Mouse (Mus musculus): ENCODE results near the gene Sept12. TPM values are rescaled to one million over a fixed set of nuclear protein-coding genes. Genes with fewer than 3 reads are reported as not detected.

Sept12 gene
- polyA plus RNA-seq, 1 experiment from 2014 or later: not detected

GRCm38 (mm10) chr16:4942868-4943267 lies 54.8 kb downstream of the Sept12 start:
- Histone ChIP-seq H3K9me3 (ENCODE audit: control insufficient read depth) (no peaks in the 10 kb centered on the region), H3K27ac (ENCODE audit: low read depth, low read length) (no peak overlapping the region), H3K4me2 (replicated peaks; ENCODE audit: low read depth) (no peak overlapping the region), H3K4me1 (replicated peaks; ENCODE audit: control insufficient read depth, insufficient read depth, low read length) (no peaks in the 10 kb centered on the region; the same call in none of the 2 replicates), H3K27me3 (replicated peaks; ENCODE audit: control insufficient read depth, insufficient read depth, low read length) (no peaks in the 10 kb centered on the region), H3K36me3 (ENCODE audit: control insufficient read depth, insufficient read depth) (peaks cover 65% of the 10 kb centered on the region), H3K4me3 (ENCODE audit: low read depth, low read length) (no peak overlapping the region), H3K9ac (ENCODE audit: low read depth, low read length) (no peak overlapping the region)
- ATAC-seq: no peak
- 91% methylated on average over 8 of the region's 8 CpGs for WGBS
- no peak for TF ChIP-seq CTCF (IDR thresholded peaks at IDR 0.05; ENCODE audit: low read depth)

- TF ChIP-seq CTCF (IDR thresholded peaks at IDR 0.05; ENCODE audit: low read depth): no peak
- H3K9me3 ChIP-seq (ENCODE audit: control insufficient read depth): no peaks in the 10 kb centered on the region
- no peak overlapping the region for H3K4me2 ChIP-seq (replicated peaks; ENCODE audit: low read depth)
- no peaks in the 10 kb centered on the region for H3K27me3 ChIP-seq (replicated peaks; ENCODE audit: control insufficient read depth, insufficient read depth, low read length)
- no peak overlapping the region for H3K27ac ChIP-seq (ENCODE audit: low read depth, low read length)
- H3K9ac ChIP-seq (ENCODE audit: low read depth, low read length): no peak overlapping the region
- peaks cover 65% of the 10 kb centered on the region for H3K36me3 ChIP-seq (ENCODE audit: control insufficient read depth, insufficient read depth)
- H3K4me1 ChIP-seq (replicated peaks; ENCODE audit: control insufficient read depth, insufficient read depth, low read length): no peaks in the 10 kb centered on the region; the same call in none of the 2 replicates
- no peak overlapping the region for H3K4me3 ChIP-seq (ENCODE audit: low read depth, low read length)
- no peak for ATAC-seq
These were observed 56.6 kb downstream of the Sept12 start for GRCm38 (mm10) chr16:4941016-4941415.

GRCm38 (mm10) chr16:4940311-4940850 lies 57.3 kb downstream of the Sept12 start:
- H3K36me3 ChIP-seq (ENCODE audit: control insufficient read depth, insufficient read depth): peaks cover 67% of the 10 kb centered on the region
- H3K9me3 ChIP-seq (ENCODE audit: control insufficient read depth): no peaks in the 10 kb centered on the region
- H3K27me3 ChIP-seq (replicated peaks; ENCODE audit: control insufficient read depth, insufficient read depth, low read length): no peaks in the 10 kb centered on the region
- no peak for TF ChIP-seq CTCF (IDR thresholded peaks at IDR 0.05; ENCODE audit: low read depth)
- no peak overlapping the region for H3K4me2 ChIP-seq (replicated peaks; ENCODE audit: low read depth)
- ATAC-seq: no peak
- H3K4me3 ChIP-seq (ENCODE audit: low read depth, low read length): no peak overlapping the region
- H3K9ac ChIP-seq (ENCODE audit: low read depth, low read length): no peak overlapping the region
- H3K4me1 ChIP-seq (replicated peaks; ENCODE audit: control insufficient read depth, insufficient read depth, low read length): no peaks in the 10 kb centered on the region; the same call in none of the 2 replicates
- WGBS: 88% methylated on average over 10 of the region's 10 CpGs
- no peak overlapping the region for H3K27ac ChIP-seq (ENCODE audit: low read depth, low read length)

GRCm38 (mm10) chr16:4939412-4939811 lies 58.2 kb downstream of the Sept12 start:
- Histone ChIP-seq H3K4me1 (replicated peaks; ENCODE audit: control insufficient read depth, insufficient read depth, low read length) (no peaks in the 10 kb centered on the region; the same call in none of the 2 replicates), H3K36me3 (ENCODE audit: control insufficient read depth, insufficient read depth) (peaks cover 68% of the 10 kb centered on the region), H3K4me3 (ENCODE audit: low read depth, low read length) (peak overlapping the region; percentile 83), H3K9ac (ENCODE audit: low read depth, low read length) (peak overlapping the region; percentile 83), H3K27me3 (replicated peaks; ENCODE audit: control insufficient read depth, insufficient read depth, low read length) (no peaks in the 10 kb centered on the region), H3K4me2 (replicated peaks; ENCODE audit: low read depth) (peak overlapping the region; percentile 95), H3K27ac (ENCODE audit: low read depth, low read length) (peak overlapping the region; percentile 66), H3K9me3 (ENCODE audit: control insufficient read depth) (no peaks in the 10 kb centered on the region)
- no peak for TF ChIP-seq CTCF (IDR thresholded peaks at IDR 0.05; ENCODE audit: low read depth)
- under 1% methylated on average over 16 of the region's 16 CpGs for WGBS
- ATAC-seq: peak; percentile 62

GRCm38 (mm10) chr16:4938989-4939388 lies 58.7 kb downstream of the Sept12 start:
- no peaks in the 10 kb centered on the region for H3K27me3 ChIP-seq (replicated peaks; ENCODE audit: control insufficient read depth, insufficient read depth, low read length)
- peak overlapping the region; percentile 83 for H3K9ac ChIP-seq (ENCODE audit: low read depth, low read length)
- under 1% methylated on average over 28 of the region's 28 CpGs for WGBS
- H3K4me1 ChIP-seq (replicated peaks; ENCODE audit: control insufficient read depth, insufficient read depth, low read length): no peaks in the 10 kb centered on the region; the same call in none of the 2 replicates
- H3K27ac ChIP-seq (ENCODE audit: low read depth, low read length): peak overlapping the region; percentile 66
- TF ChIP-seq CTCF (IDR thresholded peaks at IDR 0.05; ENCODE audit: low read depth): no peak
- no peaks in the 10 kb centered on the region for H3K9me3 ChIP-seq (ENCODE audit: control insufficient read depth)
- H3K4me2 ChIP-seq (replicated peaks; ENCODE audit: low read depth): peak overlapping the region; percentile 95
- H3K4me3 ChIP-seq (ENCODE audit: low read depth, low read length): peak overlapping the region; percentile 83
- peaks cover 72% of the 10 kb centered on the region for H3K36me3 ChIP-seq (ENCODE audit: control insufficient read depth, insufficient read depth)
- peak; percentile 79 for ATAC-seq

GRCm38 (mm10) chr16:4938461-4938860 lies 59.2 kb downstream of the Sept12 start, which contains the start of gene Nudt16l1:
Nudt16l1 (plus strand) TSS chr16:4938761.
- Histone ChIP-seq H3K9ac (ENCODE audit: low read depth, low read length) (peak within 1 kb of the TSS; percentile 83), H3K27me3 (replicated peaks; ENCODE audit: control insufficient read depth, insufficient read depth, low read length) (no peaks in the 10 kb centered on the region), H3K4me1 (replicated peaks; ENCODE audit: control insufficient read depth, insufficient read depth, low read length) (no peaks in the 10 kb centered on the region; the same call in none of the 2 replicates), H3K9me3 (ENCODE audit: control insufficient read depth) (no peaks in the 10 kb centered on the region), H3K27ac (ENCODE audit: low read depth, low read length) (peak within 1 kb of the TSS; percentile 66), H3K4me2 (replicated peaks; ENCODE audit: low read depth) (peak within 1 kb of the TSS; percentile 95), H3K4me3 (ENCODE audit: low read depth, low read length) (peak within 1 kb of the TSS; percentile 83), H3K36me3 (ENCODE audit: control insufficient read depth, insufficient read depth) (peaks cover 72% of the 10 kb centered on the region)
- TF ChIP-seq CTCF (IDR thresholded peaks at IDR 0.05; ENCODE audit: low read depth): 0 out of 2 replicates have a peak, but pooled peaks have one; percentile 3
- no peak for ATAC-seq
- WGBS: 0% methylated on average over 2 of the region's 2 CpGs

Data from intestine, postnatal 0 days (tissue).